Mouse (Mus musculus) hindbrain, postnatal 0 days (tissue): Measurements from ENCODE around the gene Arhgef16. TPM values are rescaled to one million over a fixed set of nuclear protein-coding genes. Genes with fewer than 3 reads are reported as not detected.

ENCODE experiments used
- ATAC-seq: fragments of 200-750 bp; cut with Nextera tagmentation; 2 replicates; pipeline ENCODE4 v1.8.0; 2017; ENCODE audit warnings: mild to moderate bottlenecking, moderate TSS enrichment, moderate library complexity
- DNase-seq: peaks from one replicate; pipeline ENCODE4 v3.0.0-alpha.2; 2015; ENCODE audit warnings: low spot score
- H3K27ac ChIP-seq: fragments of 300-500 bp; sonication (generic); 2 replicates; pipeline ENCODE4 v1.5.1; 2014; ENCODE audit warnings: mild to moderate bottlenecking
- H3K27me3 ChIP-seq: fragments of 300-500 bp; sonication (generic); 2 replicates; pipeline ENCODE4 v1.6.1; 2014; ENCODE audit warnings: low read length, mixed read lengths; ENCODE audit not compliant: insufficient read depth
- H3K36me3 ChIP-seq: fragments of 300-500 bp; sonication (generic); 2 replicates; pipeline ENCODE4 v1.6.1; 2014; ENCODE audit warnings: low read length, mixed read lengths; ENCODE audit not compliant: insufficient read depth
- H3K4me1 ChIP-seq: fragments of 300-500 bp; sonication (generic); 2 replicates; pipeline ENCODE4 v1.6.1; 2014; ENCODE audit warnings: antibody characterized with exemption, low read length, mixed read lengths; ENCODE audit not compliant: insufficient read depth
- H3K4me2 ChIP-seq: fragments of 300-500 bp; sonication (generic); 2 replicates; pipeline ENCODE4 v1.6.1; 2014; ENCODE audit warnings: low read depth, mild to moderate bottlenecking, low read length, moderate library complexity, mixed read lengths
- H3K4me3 ChIP-seq: fragments of 300-500 bp; sonication (generic); 2 replicates; pipeline ENCODE4 v1.5.1; 2014; ENCODE audit warnings: low read length
- H3K9ac ChIP-seq: fragments of 300-500 bp; sonication (generic); replicated peaks from 2 replicates; pipeline ENCODE4 v1.6.1; 2014; ENCODE audit warnings: mild to moderate bottlenecking, low read length, moderate library complexity, mixed read lengths
- H3K9me3 ChIP-seq: fragments of 300-500 bp; sonication (generic); 2 replicates; pipeline ENCODE4 v1.6.1; 2016; ENCODE audit warnings: low read length, mixed read lengths
- CTCF ChIP-seq: IDR thresholded peaks from 2 replicates; pipeline ENCODE4 v1.5.1; 2016; ENCODE audit warnings: antibody characterized with exemption, control low read depth, low read depth
- WGBS: fragments of 180-500 bp; shearing (Covaris S2); extraction: QIAGEN DNeasy Blood & Tissue Kit; methylation state at CpG from one replicate; pipeline ENCODE4 v1.1.7; 2014; 5-methylcytosine and 5-hydroxymethylcytosine counted together
- polyA plus RNA-seq: library from polyadenylated mRNA; unstranded; fragments of >200 nt; fragmentation: Nextera tagmentation; extraction: Ambion mirVana; gene quantifications from 2 replicates; pipeline ENCODE4 v1.2.1, GENCODE M21; 2015
- total RNA-seq: library from RNA; depleted of rRNA; stranded (reverse); fragments of >200 nt; gene quantifications from 2 replicates; pipeline ENCODE4 v1.2.3, GENCODE M21; 2014

The Arhgef16 gene
- total and polyA plus RNA-seq, 2 experiments from 2014 or later, result 2.0 to 5.3 TPM

- DNase-seq (no peak), ATAC-seq (no peak)
- no peak for TF ChIP-seq CTCF
- no peak overlapping the region for H3K27ac ChIP-seq
- 68% methylated on average over 8 of the region's 8 CpGs for WGBS
- no peak overlapping the region for H3K4me3 ChIP-seq
- 0 out of 2 replicates have a peak, but pooled peaks cover under 1% of the 10 kb centered on the region for H3K27me3 ChIP-seq
- no peak overlapping the region for H3K4me2 ChIP-seq
- no peak overlapping the region for H3K9ac ChIP-seq
- no peaks in the 10 kb centered on the region for H3K9me3 ChIP-seq
- H3K36me3 ChIP-seq, result no peaks in the 10 kb centered on the region
- H3K4me1 ChIP-seq, result 0 out of 2 replicates have a peak, but pooled peaks cover 6% of the 10 kb centered on the region
Observed at GRCm38 (mm10) chr4:154333300-154333699, 31.8 kb upstream of the Arhgef16 start.

GRCm38 (mm10) chr4:154331271-154331670 lies 29.8 kb upstream of the Arhgef16 start:
- no peaks in the 10 kb centered on the region for H3K9me3 ChIP-seq
- TF ChIP-seq CTCF, result no peak
- no peak overlapping the region for H3K4me2 ChIP-seq
- no peak overlapping the region for H3K9ac ChIP-seq
- WGBS, result 36% methylated on average over 12 of the region's 12 CpGs
- 0 out of 2 replicates have a peak, but pooled peaks cover 3% of the 10 kb centered on the region for H3K4me1 ChIP-seq
- ATAC-seq (no peak), DNase-seq (no peak)
- H3K4me3 ChIP-seq, result no peak overlapping the region
- H3K36me3 ChIP-seq, result no peaks in the 10 kb centered on the region
- 0 out of 2 replicates have a peak, but pooled peaks cover 3% of the 10 kb centered on the region for H3K27me3 ChIP-seq
- H3K27ac ChIP-seq, result no peak overlapping the region

- H3K9ac ChIP-seq, result no peak overlapping the region
- DNase-seq, result no peak
- H3K4me2 ChIP-seq, result no peak overlapping the region
- no peak for TF ChIP-seq CTCF
- H3K27me3 ChIP-seq, result 0 out of 2 replicates have a peak, but pooled peaks cover 3% of the 10 kb centered on the region
- H3K9me3 ChIP-seq, result no peaks in the 10 kb centered on the region
- no peak for ATAC-seq
- H3K4me3 ChIP-seq, result no peak overlapping the region
- no peak overlapping the region for H3K27ac ChIP-seq
- H3K36me3 ChIP-seq, result no peaks in the 10 kb centered on the region
- 79% methylated on average over 7 of the region's 7 CpGs for WGBS
- no peaks in the 10 kb centered on the region for H3K4me1 ChIP-seq
Observed at GRCm38 (mm10) chr4:154330001-154330400, 28.5 kb upstream of the Arhgef16 start.

- peak; percentile 91 for TF ChIP-seq CTCF
- Histone ChIP-seq H3K9ac (no peak overlapping the region), H3K36me3 (no peaks in the 10 kb centered on the region), H3K27ac (no peak overlapping the region), H3K27me3 (0 out of 2 replicates have a peak, but pooled peaks cover 3% of the 10 kb centered on the region), H3K4me1 (no peaks in the 10 kb centered on the region), H3K4me3 (no peak overlapping the region), H3K4me2 (no peak overlapping the region), H3K9me3 (no peaks in the 10 kb centered on the region)
- 6% methylated on average over 6 of the region's 6 CpGs for WGBS
- DNase-seq, result peak; percentile 90
- ATAC-seq, result peak; percentile 75
Observed at GRCm38 (mm10) chr4:154328836-154329235, 27.4 kb upstream of the Arhgef16 start.

- no peak for TF ChIP-seq CTCF
- peak; percentile 10; the same call in 1 of the 2 replicates for ATAC-seq
- WGBS, result 12% methylated on average over 15 of the region's 20 CpGs
Observed at GRCm38 (mm10) chr4:154328431-154328830, 27.0 kb upstream of the Arhgef16 start.

GRCm38 (mm10) chr4:154325410-154325809 lies 23.9 kb upstream of the Arhgef16 start:
- no peaks in the 10 kb centered on the region for H3K9me3 ChIP-seq
- no peak overlapping the region for H3K9ac ChIP-seq
- TF ChIP-seq CTCF, result no peak
- H3K4me2 ChIP-seq, result no peak overlapping the region
- H3K4me1 ChIP-seq, result no peaks in the 10 kb centered on the region
- no peak overlapping the region for H3K27ac ChIP-seq
- DNase-seq, result no peak
- 0 out of 2 replicates have a peak, but pooled peaks cover 3% of the 10 kb centered on the region for H3K27me3 ChIP-seq
- no peaks in the 10 kb centered on the region for H3K36me3 ChIP-seq
- WGBS, result 62% methylated on average over 4 of the region's 4 CpGs
- no peak for ATAC-seq
- no peak overlapping the region for H3K4me3 ChIP-seq

More at GRCm38 (mm10) chr4:154328431-154328830, 27.0 kb upstream of the Arhgef16 start:
- 0 out of 2 replicates have a peak, but pooled peaks cover 3% of the 10 kb centered on the region for H3K27me3 ChIP-seq
- no peak for DNase-seq
- no peak overlapping the region for H3K9ac ChIP-seq
- H3K4me3 ChIP-seq, result no peak overlapping the region
- H3K4me1 ChIP-seq, result no peaks in the 10 kb centered on the region
- no peaks in the 10 kb centered on the region for H3K36me3 ChIP-seq
- H3K9me3 ChIP-seq, result no peaks in the 10 kb centered on the region
- H3K4me2 ChIP-seq, result no peak overlapping the region
- no peak overlapping the region for H3K27ac ChIP-seq

GRCm38 (mm10) chr4:154313622-154313967 lies 12.1 kb upstream of the Arhgef16 start:
- H3K4me3 ChIP-seq, result no peak overlapping the region
- H3K36me3 ChIP-seq, result no peaks in the 10 kb centered on the region
- H3K4me2 ChIP-seq, result no peak overlapping the region
- H3K27ac ChIP-seq, result peak overlapping the region; percentile 61; the same call in 1 of the 2 replicates
- H3K9me3 ChIP-seq, result no peaks in the 10 kb centered on the region
- H3K27me3 ChIP-seq, result no peaks in the 10 kb centered on the region
- ATAC-seq (no peak), DNase-seq (peak; percentile 35)
- TF ChIP-seq CTCF, result no peak
- H3K4me1 ChIP-seq, result no peaks in the 10 kb centered on the region
- WGBS, result 59% methylated on average over 11 of the region's 11 CpGs
- H3K9ac ChIP-seq, result no peak overlapping the region
